In genomic region chr16:37990553-37991344, GRCm38 (mm10) we compare ENCODE assay signal across 7 mouse cellular contexts.
A peak's percentile ranks its signal among the peaks of the same experiment; 100 is the strongest.
DNase-seq lines count a peak whose midpoint lies in the region; ATAC-seq lines count a peak whose summit lies in the region.

No protein-coding gene starts in this region.

- H3K27me3 ChIP-seq in hindbrain, embryonic 11.5 days (ENCODE audit: control insufficient read depth, insufficient read depth, low read length): no peaks in the 10 kb centered on the region
- no peaks in the 10 kb centered on the region for H3K27me3 ChIP-seq in lung, embryonic 15.5 days
- no peaks in the 10 kb centered on the region for H3K27me3 ChIP-seq in stomach, embryonic 14.5 days (ENCODE audit: control insufficient read depth, insufficient read depth, low read length)

- H3K4me2 ChIP-seq in hindbrain, embryonic 11.5 days (replicated peaks; ENCODE audit: low read depth, low read length): no peak overlapping the region
- H3K4me2 ChIP-seq in lung, embryonic 15.5 days: peak overlapping the region; percentile 14; the same call in 1 of the 2 replicates
- H3K4me2 ChIP-seq in stomach, embryonic 14.5 days (replicated peaks; ENCODE audit: low read depth, low read length): no peak overlapping the region

- no peaks in the 10 kb centered on the region for H3K36me3 ChIP-seq in hindbrain, embryonic 11.5 days (ENCODE audit: control insufficient read depth, insufficient read depth, low read length)
- H3K36me3 ChIP-seq in lung, embryonic 15.5 days: no peaks in the 10 kb centered on the region
- no peaks in the 10 kb centered on the region for H3K36me3 ChIP-seq in stomach, embryonic 14.5 days (ENCODE audit: control insufficient read depth, insufficient read depth, low read length)

- H3K4me1 ChIP-seq in hindbrain, embryonic 11.5 days (replicated peaks; ENCODE audit: control insufficient read depth, insufficient read depth, low read length): peaks cover 5% of the 10 kb centered on the region
- peaks cover 20% of the 10 kb centered on the region for H3K4me1 ChIP-seq in lung, embryonic 15.5 days
- H3K4me1 ChIP-seq in stomach, embryonic 14.5 days (ENCODE audit: control insufficient read depth, insufficient read depth, low read length): peaks cover 5% of the 10 kb centered on the region; the same call in 1 of the 2 replicates

- peak; percentile 23 to 50 for DNase-seq in urinary bladder, adult 18-20 months (ENCODE audit: low spot score in 2 of 2)
- no peak for DNase-seq in urinary bladder, postnatal 25 days (ENCODE audit: low spot score)
- peak; percentile 79 for DNase-seq in hindbrain, embryonic 11.5 days (ENCODE audit: low spot score)
- DNase-seq in testis, postnatal 10 days (ENCODE audit: low spot score): no peak
- DNase-seq in left cerebral cortex, adult 11 months (ENCODE audit: low spot score): no peak

- ATAC-seq in hindbrain, embryonic 11.5 days (ENCODE audit: low FRiP score): peak; percentile 92
- ATAC-seq in lung, embryonic 15.5 days (ENCODE audit: borderline replicate concordance, extremely low read depth, low FRiP score, low TSS enrichment): peak; percentile 36
- ATAC-seq in stomach, embryonic 14.5 days (ENCODE audit: insufficient number of reproducible peaks, insufficient read depth, low FRiP score, low read depth): peak; percentile 66; the same call in 1 of the 2 replicates

- peak overlapping the region; percentile 44 for H3K9ac ChIP-seq in hindbrain, embryonic 11.5 days (ENCODE audit: low read depth, low read length)
- H3K9ac ChIP-seq in lung, embryonic 15.5 days: no peak overlapping the region
- no peak overlapping the region for H3K9ac ChIP-seq in stomach, embryonic 14.5 days (replicated peaks; ENCODE audit: low read depth, low read length)

- 23% methylated on average over 10 of the region's 10 CpGs for WGBS in hindbrain, embryonic 11.5 days
- 40% methylated on average over 10 of the region's 10 CpGs for WGBS in lung, embryonic 15.5 days
- 48% methylated on average over 10 of the region's 10 CpGs for WGBS in stomach, embryonic 14.5 days

- H3K27ac ChIP-seq in hindbrain, embryonic 11.5 days (ENCODE audit: low read depth, low read length): peak overlapping the region; percentile 93
- peak overlapping the region; percentile 43; the same call in 1 of the 2 replicates for H3K27ac ChIP-seq in lung, embryonic 15.5 days
- peak overlapping the region; percentile 61; the same call in 1 of the 2 replicates for H3K27ac ChIP-seq in stomach, embryonic 14.5 days (ENCODE audit: low read length)

- H3K9me3 ChIP-seq in hindbrain, embryonic 11.5 days (ENCODE audit: control insufficient read depth, low read length): no peaks in the 10 kb centered on the region
- no peaks in the 10 kb centered on the region for H3K9me3 ChIP-seq in lung, embryonic 15.5 days
- no peaks in the 10 kb centered on the region for H3K9me3 ChIP-seq in stomach, embryonic 14.5 days (ENCODE audit: control insufficient read depth, low read depth, low read length)

- no peak overlapping the region for H3K4me3 ChIP-seq in hindbrain, embryonic 11.5 days (ENCODE audit: low read depth, low read length)
- no peak overlapping the region for H3K4me3 ChIP-seq in lung, embryonic 15.5 days
- H3K4me3 ChIP-seq in stomach, embryonic 14.5 days (ENCODE audit: low read depth, low read length): no peak overlapping the region

Comparison
In these comparisons a context has a peak if more than half of its experiments do, and no peak if none do; other contexts are left out.
1. DNase-seq: peak in urinary bladder, adult 18-20 months (2 of 2) and hindbrain, embryonic 11.5 days (single experiment); none in urinary bladder, postnatal 25 days (single experiment), testis, postnatal 10 days (single experiment) and left cerebral cortex, adult 11 months (single experiment).
2. ATAC-seq: peak in every context shown above with its lines; median percentile 92 in hindbrain, embryonic 11.5 days; 66 in stomach, embryonic 14.5 days; 36 in lung, embryonic 15.5 days.
3. H3K27ac ChIP-seq: peak in every context shown above with its lines; median percentile 93 in hindbrain, embryonic 11.5 days; 61 in stomach, embryonic 14.5 days; 43 in lung, embryonic 15.5 days.